Mouse (Mus musculus) small intestine, adult 2 months (tissue): ENCODE measurements around the gene 1810013L24Rik. TPM values are rescaled to one million over a fixed set of nuclear protein-coding genes. Genes with fewer than 3 reads are reported as not detected.

Experiments
- H3K27ac ChIP-seq: fragments of 200-500 bp; 2 replicates; pipeline ENCODE4 v1.5.1; 2012; ENCODE audit warnings: low read depth, low read length, control low read depth, inconsistent platforms; ENCODE audit not compliant: insufficient read depth
- H3K27me3 ChIP-seq: fragments of 200-500 bp; 2 replicates; pipeline ENCODE4 v1.6.1; 2012; ENCODE audit warnings: mild to moderate bottlenecking, moderate library complexity, low read length, inconsistent platforms; ENCODE audit not compliant: control insufficient read depth, insufficient read depth
- H3K36me3 ChIP-seq: fragments of 200-500 bp; 2 replicates; pipeline ENCODE4 v1.6.1; 2012; ENCODE audit warnings: mild to moderate bottlenecking, low read length, control low read depth, inconsistent platforms; ENCODE audit not compliant: control insufficient read depth, insufficient read depth
- H3K4me1 ChIP-seq: fragments of 200-500 bp; 2 replicates; pipeline ENCODE4 v1.6.1; 2012; ENCODE audit warnings: low read length, inconsistent platforms, mixed read lengths; ENCODE audit not compliant: control insufficient read depth, insufficient read depth, insufficient read length
- H3K4me3 ChIP-seq: fragments of 200-500 bp; 2 replicates; pipeline ENCODE4 v1.5.1; 2012; ENCODE audit warnings: low read depth, mild to moderate bottlenecking, control low read depth, inconsistent platforms, low read length, moderate library complexity
- CTCF ChIP-seq: fragments of 200-500 bp; IDR thresholded peaks from 2 replicates; pipeline ENCODE4 v1.5.1; 2012; ENCODE audit warnings: low read depth, mild to moderate bottlenecking, control low read depth, inconsistent platforms, low read length, moderate library complexity, mixed read lengths; ENCODE audit not compliant: insufficient replicate concordance, insufficient read length; ENCODE audit errors: extremely low read depth
- POLR2A ChIP-seq: fragments of 200-500 bp; IDR thresholded peaks from 2 replicates; pipeline ENCODE4 v1.6.1; 2012; ENCODE audit warnings: low read depth, mild to moderate bottlenecking, control low read depth, inconsistent platforms, low read length, moderate library complexity
- WGBS: fragments of 180-500 bp; shearing (Covaris S2); methylation state at CpG from one replicate; pipeline ENCODE4 v1.1.7; 2018; 5-methylcytosine and 5-hydroxymethylcytosine counted together
- polyA plus RNA-seq: library from polyadenylated mRNA; depleted of rRNA; stranded (reverse); fragments of >200 nt; gene quantifications from 2 replicates; pipeline ENCODE4 v1.2.3, GENCODE M21; 2012

The 1810013L24Rik gene
- polyA plus RNA-seq, 1 experiment = 12.7 TPM

- H3K27me3 ChIP-seq = no peaks in the 10 kb centered on the region
- no peak for TF ChIP-seq POLR2A
- no peak for TF ChIP-seq CTCF
- no peak overlapping the region for H3K4me3 ChIP-seq
- H3K36me3 ChIP-seq = peaks cover 38% of the 10 kb centered on the region
- 64% methylated on average over 4 of the region's 4 CpGs for WGBS
- no peak overlapping the region for H3K27ac ChIP-seq
- H3K4me1 ChIP-seq = peaks cover 11% of the 10 kb centered on the region; the same call in 1 of the 2 replicates
Observed at GRCm38 (mm10) chr16:8848309-8849068, 18.6 kb downstream of the 1810013L24Rik start.

DNA sequence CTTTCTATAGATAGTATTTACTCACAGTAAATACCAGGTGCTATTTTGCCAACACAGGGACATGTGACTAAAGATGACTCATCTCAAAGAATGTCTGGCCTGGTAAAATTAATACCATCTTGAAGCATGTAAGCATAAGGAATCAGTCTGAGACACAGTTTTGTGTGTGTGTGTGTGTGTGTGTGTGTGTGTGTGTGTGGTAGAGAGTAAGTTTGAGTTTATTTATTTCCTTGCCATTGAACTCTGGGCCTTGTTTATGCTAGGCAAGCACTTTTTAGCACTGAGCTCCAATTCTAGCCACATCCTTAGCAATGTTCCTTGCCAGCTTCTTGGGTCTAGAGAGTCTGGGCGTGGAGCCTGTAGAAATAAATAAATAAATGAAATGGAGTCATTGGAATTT is 20.0 kb downstream of the 1810013L24Rik start:
- 56% methylated on average over 1 of the region's 1 CpGs for WGBS
- peaks cover 13% of the 10 kb centered on the region; the same call in 1 of the 2 replicates for H3K4me1 ChIP-seq
- H3K36me3 ChIP-seq = peaks cover 30% of the 10 kb centered on the region
- H3K27me3 ChIP-seq = no peaks in the 10 kb centered on the region
- H3K27ac ChIP-seq = no peak overlapping the region
- TF ChIP-seq POLR2A = no peak
- TF ChIP-seq CTCF = no peak
- H3K4me3 ChIP-seq = no peak overlapping the region

GRCm38 (mm10) chr16:8855143-8855542 is 25.2 kb downstream of the 1810013L24Rik start:
- no peak overlapping the region for H3K4me3 ChIP-seq
- H3K27ac ChIP-seq = peak overlapping the region; percentile 62
- H3K27me3 ChIP-seq = no peaks in the 10 kb centered on the region
- H3K36me3 ChIP-seq = peaks cover 38% of the 10 kb centered on the region
- TF ChIP-seq CTCF (no peak), POLR2A (no peak)
- WGBS = 53% methylated on average over 2 of the region's 2 CpGs
- peaks cover 15% of the 10 kb centered on the region; the same call in 1 of the 2 replicates for H3K4me1 ChIP-seq

- H3K27ac ChIP-seq = no peak overlapping the region
- no peak overlapping the region for H3K4me3 ChIP-seq
- 86% methylated on average over 2 of the region's 2 CpGs for WGBS
- no peaks in the 10 kb centered on the region for H3K27me3 ChIP-seq
- H3K36me3 ChIP-seq = peaks cover 41% of the 10 kb centered on the region
- TF ChIP-seq CTCF (no peak), POLR2A (no peak)
- H3K4me1 ChIP-seq = peaks cover 20% of the 10 kb centered on the region; the same call in 1 of the 2 replicates
Observed at GRCm38 (mm10) chr16:8856820-8857219, 26.9 kb downstream of the 1810013L24Rik start.

DNA sequence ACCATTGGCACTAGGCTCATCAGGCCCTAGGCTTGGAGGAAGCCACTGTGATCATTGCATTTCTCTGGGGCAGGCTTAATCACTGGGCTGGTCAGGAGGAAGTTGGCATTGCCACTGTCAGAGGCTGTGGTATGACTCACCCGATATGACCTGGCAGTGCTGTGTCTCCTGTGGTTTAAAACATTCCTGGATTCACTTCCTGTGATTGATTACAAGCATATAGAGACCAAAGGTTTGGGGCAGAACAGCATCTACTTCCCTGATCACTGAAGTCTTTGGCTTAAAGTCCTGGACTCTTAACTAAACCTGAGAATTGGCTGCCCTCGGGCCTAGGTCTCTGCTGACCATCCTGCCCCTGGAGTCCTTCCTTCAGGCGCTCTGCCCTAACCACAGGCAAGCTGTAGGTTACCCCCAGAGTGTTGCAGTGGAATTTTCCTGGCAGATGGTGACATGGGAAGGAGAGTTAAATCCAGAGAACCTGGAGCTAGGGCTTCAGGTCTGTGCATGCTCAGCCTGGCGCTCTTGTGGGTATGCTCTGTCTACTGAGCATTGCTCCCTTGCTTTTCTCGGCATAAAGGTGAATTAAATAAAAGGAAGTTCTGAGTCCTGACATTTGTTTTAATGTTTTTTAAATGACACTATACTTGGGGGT is 32.6 kb downstream of the 1810013L24Rik start:
- 44% methylated on average over 5 of the region's 5 CpGs for WGBS
- H3K27ac ChIP-seq = peak overlapping the region; percentile 90
- no peaks in the 10 kb centered on the region for H3K27me3 ChIP-seq
- H3K4me1 ChIP-seq = peaks cover 30% of the 10 kb centered on the region; the same call in 1 of the 2 replicates
- no peak overlapping the region for H3K4me3 ChIP-seq
- TF ChIP-seq POLR2A (no peak), CTCF (no peak)
- H3K36me3 ChIP-seq = peaks cover 24% of the 10 kb centered on the region

DNA sequence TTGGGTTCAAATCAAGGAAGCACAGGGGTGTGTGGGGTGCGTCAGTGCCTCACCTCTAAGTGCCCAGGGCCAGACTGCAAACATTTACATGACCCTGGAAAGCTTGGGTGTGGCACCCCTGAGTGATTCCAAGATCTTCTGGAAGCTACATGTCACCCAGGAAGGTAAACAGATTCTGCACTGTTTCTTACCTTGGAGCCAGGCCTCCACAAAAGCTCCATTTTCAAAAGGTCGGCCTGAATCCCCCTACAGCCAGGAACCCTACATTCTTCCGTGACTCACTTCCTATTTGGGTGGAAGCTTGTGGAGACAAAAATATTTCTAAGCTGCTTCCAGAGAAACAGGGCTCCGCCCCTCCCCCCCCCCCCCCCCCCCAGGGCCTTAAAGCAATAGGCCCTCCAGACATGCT is 34.3 kb downstream of the 1810013L24Rik start:
- TF ChIP-seq POLR2A (no peak), CTCF (no peak)
- Histone ChIP-seq H3K4me1 (peaks cover 30% of the 10 kb centered on the region; the same call in 1 of the 2 replicates), H3K27ac (peak overlapping the region; percentile 33), H3K36me3 (peaks cover 15% of the 10 kb centered on the region), H3K4me3 (peak overlapping the region; percentile 1; the same call in 1 of the 2 replicates), H3K27me3 (no peaks in the 10 kb centered on the region)
- WGBS = 21% methylated on average over 4 of the region's 4 CpGs

GRCm38 (mm10) chr16:8867406-8867955 is 37.6 kb downstream of the 1810013L24Rik start:
- Histone ChIP-seq H3K4me1 (peaks cover 22% of the 10 kb centered on the region; the same call in 1 of the 2 replicates), H3K4me3 (no peak overlapping the region), H3K27me3 (no peaks in the 10 kb centered on the region), H3K27ac (no peak overlapping the region), H3K36me3 (0 out of 2 replicates have a peak, but pooled peaks cover 1% of the 10 kb centered on the region)
- TF ChIP-seq POLR2A = no peak
- no peak for TF ChIP-seq CTCF
- WGBS = 73% methylated on average over 5 of the region's 5 CpGs
